Mouse (Mus musculus) embryonic facial prominence, embryonic 15.5 days (tissue): Measurements from ENCODE around the gene Vps51. TPM values are rescaled to one million over a fixed set of nuclear protein-coding genes. Genes with fewer than 3 reads are reported as not detected.

ENCODE experiments used
- ATAC-seq: fragments of 200-750 bp; cut with Nextera tagmentation; 2 replicates; pipeline ENCODE4 v1.8.0; 2017; ENCODE audit warnings: low read depth, moderate TSS enrichment; ENCODE audit not compliant: insufficient number of reproducible peaks, low FRiP score, low TSS enrichment
- H3K27ac ChIP-seq: fragments of 300-500 bp; sonication (generic); replicated peaks from 2 replicates; pipeline ENCODE4 v1.5.1; 2015; ENCODE audit warnings: mild to moderate bottlenecking, inconsistent platforms
- H3K27me3 ChIP-seq: fragments of 300-500 bp; sonication (generic); 2 replicates; pipeline ENCODE4 v1.6.1; 2015; ENCODE audit warnings: inconsistent platforms
- H3K36me3 ChIP-seq: fragments of 300-500 bp; sonication (generic); 2 replicates; pipeline ENCODE4 v1.6.1; 2015; ENCODE audit warnings: mild to moderate bottlenecking, inconsistent platforms
- H3K4me1 ChIP-seq: fragments of 300-500 bp; sonication (generic); 2 replicates; pipeline ENCODE4 v1.6.1; 2015; ENCODE audit warnings: inconsistent platforms
- H3K4me2 ChIP-seq: fragments of 300-500 bp; sonication (generic); replicated peaks from 2 replicates; pipeline ENCODE4 v1.6.1; 2015; ENCODE audit warnings: mild to moderate bottlenecking, inconsistent platforms
- H3K4me3 ChIP-seq: fragments of 300-500 bp; sonication (generic); replicated peaks from 2 replicates; pipeline ENCODE4 v1.5.1; 2015; ENCODE audit warnings: mild to moderate bottlenecking, inconsistent platforms
- H3K9ac ChIP-seq: fragments of 300-500 bp; sonication (generic); 2 replicates; pipeline ENCODE4 v1.6.1; 2015; ENCODE audit warnings: inconsistent platforms
- H3K9me3 ChIP-seq: fragments of 300-500 bp; sonication (generic); replicated peaks from 2 replicates; pipeline ENCODE4 v1.6.1; 2016; ENCODE audit warnings: inconsistent platforms
- WGBS: fragments of 180-500 bp; shearing (Covaris S2); methylation state at CpG from one replicate; pipeline ENCODE4 v1.1.7; 2015; 5-methylcytosine and 5-hydroxymethylcytosine counted together
- polyA plus RNA-seq: library from polyadenylated mRNA; unstranded; fragments of >200 nt; fragmentation: Nextera tagmentation; extraction: Ambion mirVana; gene quantifications from 2 replicates; pipeline ENCODE4 v1.2.1, GENCODE M21; 2015

The Vps51 gene
- polyA plus RNA-seq, 1 experiment from 2014 or later: 76.4 TPM

DNA sequence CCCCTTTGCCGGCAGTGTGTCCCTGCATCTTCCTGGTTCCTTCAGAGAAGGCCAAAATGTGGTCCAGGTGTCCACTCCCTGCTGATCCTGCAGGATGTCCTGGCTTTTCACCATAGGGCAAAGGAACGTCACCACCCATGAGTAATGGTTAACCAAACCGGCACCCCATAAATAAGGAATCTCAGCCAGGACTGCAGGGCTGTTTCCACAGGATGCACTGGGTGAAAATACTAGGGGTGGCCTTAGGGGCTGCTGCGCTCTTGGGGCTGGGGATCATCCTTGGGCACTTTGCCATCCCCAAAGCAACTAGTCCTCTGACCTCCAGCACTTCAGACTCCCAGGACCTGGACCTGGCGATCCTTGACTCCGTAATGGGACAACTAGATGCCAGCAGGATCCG is 28.6 kb upstream of the Vps51 start, which contains the start of gene Naaladl1:
TSS of gene Naaladl1 (plus strand) at position 197 of the 400 bp plus-strand sequence.
- no peak for ATAC-seq
- no peak within 1 kb of the TSS for H3K9ac ChIP-seq
- no peaks in the 10 kb centered on the region for H3K27me3 ChIP-seq
- no peak within 1 kb of the TSS for H3K4me2 ChIP-seq
- 88% methylated on average over 7 of the region's 7 CpGs for WGBS
- H3K4me3 ChIP-seq: no peak within 1 kb of the TSS
- H3K36me3 ChIP-seq: no peaks in the 10 kb centered on the region
- no peaks in the 10 kb centered on the region for H3K9me3 ChIP-seq
- no peak within 1 kb of the TSS for H3K27ac ChIP-seq
- no peaks in the 10 kb centered on the region for H3K4me1 ChIP-seq

DNA sequence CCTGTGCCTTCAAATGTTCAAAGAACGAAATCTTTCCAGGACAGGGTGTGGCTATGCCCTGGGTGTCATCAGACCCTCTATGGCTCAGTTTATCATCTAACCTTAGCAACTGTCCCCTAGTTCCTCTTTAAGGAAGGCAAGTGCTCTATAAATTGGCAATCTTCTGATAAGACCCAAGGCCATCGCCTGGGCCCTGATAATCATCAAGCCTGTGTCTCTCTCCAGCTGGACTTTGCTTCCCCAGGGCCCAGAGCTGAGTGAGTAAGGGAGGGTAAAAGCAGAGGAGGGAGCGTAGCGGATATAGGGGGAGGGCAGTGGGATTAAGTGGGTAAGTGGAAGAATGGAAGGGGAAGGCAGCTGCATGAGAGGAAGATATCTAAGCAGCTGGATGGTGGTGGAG is 27.4 kb upstream of the Vps51 start:
- no peak overlapping the region for H3K9ac ChIP-seq
- no peaks in the 10 kb centered on the region for H3K27me3 ChIP-seq
- WGBS: 74% methylated on average over 4 of the region's 4 CpGs
- H3K4me2 ChIP-seq: no peak overlapping the region
- no peaks in the 10 kb centered on the region for H3K9me3 ChIP-seq
- ATAC-seq: no peak
- H3K4me3 ChIP-seq: no peak overlapping the region
- H3K36me3 ChIP-seq: no peaks in the 10 kb centered on the region
- H3K4me1 ChIP-seq: no peaks in the 10 kb centered on the region
- no peak overlapping the region for H3K27ac ChIP-seq

DNA sequence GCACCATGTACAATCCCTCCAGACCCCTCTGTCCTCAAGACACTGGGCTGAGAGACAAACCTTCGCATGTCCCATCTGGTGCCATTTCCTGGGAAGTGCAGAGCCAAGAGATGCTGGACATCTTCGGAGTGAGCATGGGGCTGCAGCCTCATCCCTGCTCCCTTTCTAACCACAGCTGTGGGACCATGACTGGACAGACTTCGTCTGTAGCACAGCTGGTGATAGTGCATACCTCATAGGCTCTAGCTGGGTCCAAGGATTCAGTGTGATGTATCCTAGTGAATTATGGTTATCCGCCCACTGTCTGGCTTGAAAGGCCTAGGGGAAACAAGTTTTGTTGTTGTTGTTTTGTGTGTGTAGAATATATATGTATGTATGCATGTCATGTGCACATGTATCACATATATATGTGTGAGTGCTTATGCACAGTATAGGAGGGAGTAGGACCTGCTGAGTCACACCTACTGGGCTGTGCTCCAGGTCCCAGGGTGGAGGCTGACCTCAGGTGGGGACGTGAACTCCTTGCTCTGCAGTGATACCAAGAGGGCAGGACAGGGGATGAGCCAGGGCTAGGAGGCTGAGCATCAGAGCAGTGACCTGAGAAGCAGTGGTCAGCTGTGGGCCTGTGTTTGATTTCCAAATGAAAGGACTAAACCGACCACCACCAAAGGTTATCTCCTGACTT is 25.3 kb upstream of the Vps51 start:
- WGBS: 71% methylated on average over 6 of the region's 6 CpGs
- H3K27ac ChIP-seq: no peak overlapping the region
- no peak for ATAC-seq

DNA sequence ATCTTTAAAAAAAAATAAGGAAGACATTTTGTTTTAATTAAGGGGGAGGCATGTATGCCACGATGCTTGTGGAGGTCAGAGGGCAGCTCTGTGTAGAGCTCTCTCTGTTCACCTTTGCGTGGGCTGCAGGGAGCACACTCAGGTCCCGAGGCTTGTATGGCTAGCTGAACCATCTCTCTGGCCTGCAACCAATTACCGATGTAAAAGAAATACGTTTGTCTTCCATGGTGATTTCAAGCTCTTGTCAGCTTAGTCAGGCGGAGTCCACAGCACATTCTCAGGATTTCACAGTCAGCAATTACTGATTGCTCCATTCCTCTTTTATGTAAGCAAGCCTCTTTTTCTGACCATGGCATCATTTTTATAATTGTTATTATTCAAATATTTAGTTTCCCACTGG is 24.2 kb upstream of the Vps51 start:
- no peaks in the 10 kb centered on the region for H3K27me3 ChIP-seq
- H3K36me3 ChIP-seq: 0 out of 2 replicates have a peak, but pooled peaks cover 5% of the 10 kb centered on the region
- no peak overlapping the region for H3K4me3 ChIP-seq
- no peak for ATAC-seq
- no peak overlapping the region for H3K9ac ChIP-seq
- H3K9me3 ChIP-seq: no peaks in the 10 kb centered on the region
- no peak overlapping the region for H3K4me2 ChIP-seq
- H3K4me1 ChIP-seq: no peaks in the 10 kb centered on the region
- WGBS: 30% methylated on average over 6 of the region's 6 CpGs
- no peak overlapping the region for H3K27ac ChIP-seq

More for the DNA sequence above, 25.3 kb upstream of the Vps51 start:
- Histone ChIP-seq H3K4me3 (no peak overlapping the region), H3K9me3 (no peaks in the 10 kb centered on the region), H3K27me3 (no peaks in the 10 kb centered on the region), H3K9ac (no peak overlapping the region), H3K4me2 (no peak overlapping the region), H3K36me3 (0 out of 2 replicates have a peak, but pooled peaks cover 5% of the 10 kb centered on the region), H3K4me1 (no peaks in the 10 kb centered on the region)

DNA sequence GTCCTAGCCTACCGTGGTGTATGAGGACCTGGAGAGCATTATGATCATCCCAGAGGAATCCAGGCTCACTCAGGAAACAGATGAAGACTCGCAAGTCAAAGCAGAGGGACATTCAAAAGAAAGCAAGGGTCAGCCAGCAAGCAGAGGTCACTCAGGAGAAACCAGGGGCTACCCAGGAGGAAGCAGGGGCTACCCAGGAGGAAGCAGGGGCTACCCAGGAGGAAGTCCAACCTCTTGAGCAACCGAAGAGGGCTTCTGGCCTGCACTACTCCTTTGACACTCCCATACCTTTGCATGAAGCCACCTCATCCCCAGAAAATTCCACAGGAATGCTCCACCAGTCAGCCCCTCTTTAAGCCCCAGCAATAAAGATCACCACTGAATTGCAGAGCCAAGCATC is 20.8 kb upstream of the Vps51 start:
- Histone ChIP-seq H3K9me3 (no peaks in the 10 kb centered on the region), H3K36me3 (peaks cover 22% of the 10 kb centered on the region; the same call in 1 of the 2 replicates), H3K9ac (no peak overlapping the region), H3K27me3 (no peaks in the 10 kb centered on the region), H3K4me2 (no peak overlapping the region), H3K4me1 (no peaks in the 10 kb centered on the region), H3K27ac (no peak overlapping the region), H3K4me3 (no peak overlapping the region)
- WGBS: 83% methylated on average over 3 of the region's 3 CpGs
- ATAC-seq: no peak

DNA sequence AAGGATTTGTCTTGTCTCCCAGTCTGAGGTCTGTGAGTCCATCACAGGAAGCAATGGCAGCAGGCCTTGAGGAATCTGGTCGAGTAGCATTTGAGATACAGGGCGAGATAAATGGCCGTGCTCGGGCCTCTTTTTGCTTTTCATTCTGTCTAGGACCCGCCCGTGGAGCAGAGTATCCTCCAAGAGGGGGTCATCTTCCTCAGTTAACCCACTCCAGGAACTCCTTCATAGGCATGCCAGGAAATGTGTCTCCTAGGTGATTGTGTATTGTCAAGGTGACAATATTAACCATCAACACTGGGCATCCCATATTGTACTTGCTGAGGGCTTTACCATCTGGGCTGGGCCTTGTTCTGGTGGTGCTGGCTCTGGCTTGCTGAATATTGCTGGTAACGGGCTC is 17.1 kb upstream of the Vps51 start, which contains the start of gene AC131692.1:
TSS of gene AC131692.1 (plus strand) at position 301 of the 400 bp plus-strand sequence.
- no peaks in the 10 kb centered on the region for H3K9me3 ChIP-seq
- 92% methylated on average over 7 of the region's 7 CpGs for WGBS
- no peaks in the 10 kb centered on the region for H3K27me3 ChIP-seq
- no peaks in the 10 kb centered on the region for H3K4me1 ChIP-seq
- H3K4me2 ChIP-seq: no peak within 1 kb of the TSS
- no peak within 1 kb of the TSS for H3K27ac ChIP-seq
- H3K36me3 ChIP-seq: peaks cover 56% of the 10 kb centered on the region
- H3K9ac ChIP-seq: no peak within 1 kb of the TSS
- ATAC-seq: no peak
- no peak within 1 kb of the TSS for H3K4me3 ChIP-seq

DNA sequence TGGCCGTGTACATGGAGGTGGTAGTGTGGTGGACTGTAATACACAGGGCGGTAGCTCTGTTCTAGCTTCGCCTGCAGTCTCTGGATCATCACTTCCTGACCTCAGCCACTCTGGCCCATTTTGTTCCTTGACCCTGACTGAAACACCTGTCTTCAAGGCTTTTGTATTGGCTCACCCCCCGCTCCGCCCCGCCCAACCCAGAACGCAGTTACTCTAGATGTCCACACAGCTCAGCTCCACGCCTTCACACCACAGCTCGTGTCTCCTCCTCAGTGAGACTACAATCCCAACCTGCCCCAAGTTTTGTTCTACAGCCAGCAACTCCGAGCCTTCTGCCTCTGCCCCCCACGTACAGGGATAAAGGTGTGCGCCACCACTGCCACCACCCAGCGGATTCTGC is 11.8 kb upstream of the Vps51 start:
- no peaks in the 10 kb centered on the region for H3K9me3 ChIP-seq
- no peak overlapping the region for H3K4me2 ChIP-seq
- H3K4me3 ChIP-seq: no peak overlapping the region
- peaks cover 50% of the 10 kb centered on the region for H3K36me3 ChIP-seq
- no peak for ATAC-seq
- 94% methylated on average over 13 of the region's 13 CpGs for WGBS
- no peaks in the 10 kb centered on the region for H3K27me3 ChIP-seq
- H3K9ac ChIP-seq: no peak overlapping the region
- no peak overlapping the region for H3K27ac ChIP-seq
- H3K4me1 ChIP-seq: peaks cover 17% of the 10 kb centered on the region

DNA sequence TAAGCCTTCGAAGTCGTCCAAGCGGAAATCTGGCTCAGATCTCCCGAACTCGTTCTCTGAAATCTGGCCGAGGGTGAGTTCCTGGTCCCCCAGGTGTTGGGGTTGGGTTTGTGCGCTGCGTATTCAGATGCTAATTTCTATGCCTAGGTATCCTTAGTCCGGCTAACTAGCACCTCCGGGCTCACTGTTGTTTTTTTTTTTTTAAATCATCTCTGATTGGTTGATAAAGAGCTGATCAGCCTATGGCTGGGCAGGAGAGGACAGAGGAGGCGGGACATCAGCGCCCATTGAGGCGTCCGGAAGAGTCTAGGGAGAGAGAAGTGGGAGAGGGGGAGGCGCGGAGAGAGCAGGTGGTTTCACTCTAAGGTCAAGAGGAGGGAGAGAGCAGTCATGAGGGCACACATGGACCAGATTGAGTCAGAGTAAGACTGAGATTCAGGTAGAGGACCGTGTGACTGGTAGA is 8.4 kb upstream of the Vps51 start:
- peak; percentile 48; the same call in 1 of the 2 replicates for ATAC-seq
- Histone ChIP-seq H3K9ac (peak overlapping the region; percentile 60), H3K4me2 (peak overlapping the region; percentile 78), H3K9me3 (no peaks in the 10 kb centered on the region), H3K4me3 (peak overlapping the region; percentile 60), H3K36me3 (peaks cover 54% of the 10 kb centered on the region), H3K27me3 (no peaks in the 10 kb centered on the region), H3K4me1 (peaks cover 24% of the 10 kb centered on the region), H3K27ac (peak overlapping the region; percentile 80)
- 0% methylated on average over 17 of the region's 17 CpGs for WGBS

DNA sequence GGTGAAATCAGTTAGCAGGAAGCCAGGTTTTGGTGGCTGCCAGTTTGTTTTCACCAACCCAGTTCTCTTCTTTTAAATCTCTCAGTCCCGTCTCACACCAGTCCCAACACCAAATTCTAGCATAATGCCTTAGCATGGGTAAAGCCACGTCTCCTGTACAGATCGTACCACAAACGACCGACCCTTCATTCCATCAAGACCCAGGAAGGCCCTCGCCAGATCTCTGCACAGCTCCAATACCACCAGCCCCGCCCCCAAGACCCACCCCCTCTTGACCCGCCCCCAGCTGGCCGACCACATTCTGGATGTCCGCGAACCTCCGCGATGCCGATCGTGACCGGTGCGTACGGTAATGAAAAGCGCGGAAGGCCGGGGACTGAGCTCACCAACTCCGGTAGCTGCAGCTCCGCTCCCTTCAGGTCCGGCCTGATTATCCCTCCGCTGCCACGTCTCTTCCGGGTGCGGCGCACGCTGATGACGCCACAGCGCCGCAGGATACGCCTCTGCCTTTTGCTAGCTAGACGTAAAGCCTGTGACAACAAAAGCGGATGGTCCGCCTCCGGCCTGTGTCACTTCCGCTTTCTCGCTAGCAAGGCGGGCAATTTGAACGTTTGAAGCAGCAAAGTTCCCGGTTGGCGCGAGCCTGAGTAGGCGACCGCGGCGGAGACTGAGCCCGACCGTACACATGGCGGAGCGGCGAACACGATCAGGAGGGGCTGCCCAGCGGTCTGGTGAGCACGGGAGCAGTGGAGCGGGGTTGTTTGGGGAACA is 7.6 kb upstream of the Vps51 start, which contains the start of the genes Zfpl1 and Cdca5:
TSS of gene Zfpl1 (minus strand) at position 479 of the 771 bp plus-strand sequence.
TSS of gene Cdca5 (plus strand) at position 506 of the 771 bp plus-strand sequence.
- peaks cover 53% of the 10 kb centered on the region for H3K36me3 ChIP-seq
- peak within 1 kb of the TSS; percentile 83 for H3K4me2 ChIP-seq
- H3K27ac ChIP-seq: peak within 1 kb of the TSS; percentile 80
- peak; percentile 90 for ATAC-seq
- peak within 1 kb of the TSS; percentile 60 for H3K9ac ChIP-seq
- H3K27me3 ChIP-seq: no peaks in the 10 kb centered on the region
- peak within 1 kb of the TSS; percentile 60 for H3K4me3 ChIP-seq
- H3K9me3 ChIP-seq: no peaks in the 10 kb centered on the region
- peaks cover 24% of the 10 kb centered on the region for H3K4me1 ChIP-seq
- under 1% methylated on average over 58 of the region's 58 CpGs for WGBS

DNA sequence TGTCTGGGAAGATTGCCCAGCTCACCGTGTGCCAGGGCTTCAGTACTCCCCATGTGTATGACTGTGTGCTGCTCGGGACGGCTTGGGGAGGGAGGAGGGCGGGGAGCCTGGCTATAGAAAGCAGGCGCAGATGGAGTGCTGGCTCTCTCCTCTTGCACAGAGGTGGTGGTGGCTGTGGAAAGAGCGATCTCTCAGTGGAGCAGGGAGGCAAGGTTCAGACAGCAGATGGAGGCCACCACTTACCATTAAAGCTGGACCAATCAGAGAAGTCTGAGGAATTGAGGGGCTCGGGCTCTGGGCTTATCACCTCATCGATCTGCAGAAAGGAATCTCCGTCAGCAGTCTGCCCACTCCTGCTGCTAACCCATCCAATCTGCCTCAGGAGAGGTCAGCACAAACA is 5.1 kb upstream of the Vps51 start, which contains the start of gene Gm28374:
TSS of gene Gm28374 (minus strand) at position 101 of the 400 bp plus-strand sequence.
- WGBS: 83% methylated on average over 9 of the region's 9 CpGs

DNA sequence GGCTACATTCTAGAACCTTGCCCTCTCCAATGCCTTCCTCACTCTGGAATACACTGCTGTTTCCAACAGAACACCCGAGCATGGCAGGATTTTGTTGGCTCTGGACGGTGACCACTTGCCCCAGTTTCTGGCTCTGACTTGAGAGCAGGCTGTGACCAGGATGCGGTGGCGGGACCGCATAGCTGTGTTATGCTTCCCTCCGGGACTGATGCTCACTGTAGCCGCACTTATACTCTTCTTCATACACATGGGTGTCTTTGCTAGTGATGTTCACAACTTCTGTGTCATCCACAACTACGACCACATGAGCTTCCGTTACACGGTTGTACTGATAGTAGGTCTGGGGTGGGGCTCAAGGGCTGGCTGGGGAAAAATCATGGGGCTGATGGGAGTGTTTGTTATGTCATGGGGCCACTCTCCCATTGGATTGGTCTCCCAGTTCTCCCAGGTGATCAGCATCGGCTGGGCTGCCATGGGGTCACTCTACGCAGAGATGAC is 3.0 kb upstream of the Vps51 start, which contains the start of gene Tmem262:
TSS of gene Tmem262 (plus strand) at position 51 of the 498 bp plus-strand sequence.
- no peak for ATAC-seq
- no peaks in the 10 kb centered on the region for H3K27me3 ChIP-seq
- H3K36me3 ChIP-seq: peaks cover 34% of the 10 kb centered on the region
- WGBS: 92% methylated on average over 12 of the region's 12 CpGs
- H3K9me3 ChIP-seq: no peaks in the 10 kb centered on the region
- H3K9ac ChIP-seq: no peak within 1 kb of the TSS
- no peak within 1 kb of the TSS for H3K4me3 ChIP-seq
- no peak within 1 kb of the TSS for H3K27ac ChIP-seq
- H3K4me1 ChIP-seq: peaks cover 24% of the 10 kb centered on the region
- no peak within 1 kb of the TSS for H3K4me2 ChIP-seq

More for the DNA sequence above, 5.1 kb upstream of the Vps51 start, which contains the start of gene Gm28374:
- Histone ChIP-seq H3K27ac (no peak within 1 kb of the TSS), H3K4me2 (no peak within 1 kb of the TSS), H3K9me3 (no peaks in the 10 kb centered on the region), H3K9ac (0 out of 2 replicates have a peak within 1 kb of the TSS, but pooled peaks have one; percentile 12), H3K27me3 (no peaks in the 10 kb centered on the region), H3K4me1 (peaks cover 24% of the 10 kb centered on the region), H3K4me3 (peak within 1 kb of the TSS; percentile 15; the same call in 1 of the 2 replicates), H3K36me3 (peaks cover 35% of the 10 kb centered on the region)
- no peak for ATAC-seq
